Mouse (Mus musculus) ES-E14 (cell line): ENCODE results near the gene Tmem108. TPM values are rescaled to one million over a fixed set of nuclear protein-coding genes. Genes with fewer than 3 reads are reported as not detected.

ENCODE experiments used
- DNase-seq: peaks from one replicate; pipeline ENCODE4 v3.0.0-alpha.2; 2013; ENCODE audit warnings: low read depth, low spot score
- H3K27ac ChIP-seq: 2 replicates; pipeline ENCODE4 v1.5.1; 2012; ENCODE audit warnings: low read depth, mild to moderate bottlenecking, low read length, moderate library complexity, mixed read lengths; ENCODE audit not compliant: poor library complexity, insufficient read depth, severe bottlenecking
- H3K36me3 ChIP-seq: 2 replicates; pipeline ENCODE4 v1.6.1; 2012; ENCODE audit warnings: mild to moderate bottlenecking, low read length, moderate library complexity, mixed read lengths; ENCODE audit not compliant: control insufficient read depth, poor library complexity, insufficient read depth, severe bottlenecking
- H3K4me1 ChIP-seq, 2 experiments: fragments of 150-350 bp in 1 of 2; sonication (generic) in 1 of 2; 2 replicates each; pipeline ENCODE4 v1.6.1; 2012; ENCODE audit warnings: low read length in 2 of 2, mild to moderate bottlenecking in 1 of 2, mixed read lengths in 1 of 2; ENCODE audit not compliant: control insufficient read depth in 2 of 2, insufficient read depth in 2 of 2, poor library complexity in 1 of 2
- H3K4me3 ChIP-seq, 2 experiments: fragments of 150-350 bp in 1 of 2; sonication (generic) in 1 of 2; 2 replicates each; pipeline ENCODE4 v1.5.1; 2012; ENCODE audit warnings: low read length in 2 of 2, low read depth in 1 of 2, mild to moderate bottlenecking in 1 of 2, mixed read lengths in 1 of 2; ENCODE audit not compliant: insufficient read depth in 1 of 2, poor library complexity in 1 of 2, severe bottlenecking in 1 of 2
- H3K9ac ChIP-seq: 2 replicates; pipeline ENCODE4 v1.6.1; 2012; ENCODE audit warnings: low read depth, mild to moderate bottlenecking, low read length, mixed read lengths; ENCODE audit not compliant: poor library complexity, insufficient read depth, severe bottlenecking
- H3K9me3 ChIP-seq: fragments of 150-350 bp; sonication (generic); 2 replicates; pipeline ENCODE4 v1.6.1; 2012; ENCODE audit warnings: low read depth, mild to moderate bottlenecking, low read length; ENCODE audit not compliant: control insufficient read depth, insufficient read depth
- CHD2 ChIP-seq: IDR thresholded peaks from 2 replicates; pipeline ENCODE4 v1.6.1; 2014; ENCODE audit warnings: mild to moderate bottlenecking, low read depth, low read length, inconsistent platforms
- HCFC1 ChIP-seq: IDR thresholded peaks from 2 replicates; pipeline ENCODE4 v1.6.1; 2012; ENCODE audit warnings: low read length, inconsistent platforms, borderline replicate concordance; ENCODE audit not compliant: insufficient read depth
- MAFK ChIP-seq: IDR thresholded peaks from 2 replicates; pipeline ENCODE4 v1.6.1; 2014; ENCODE audit warnings: mild to moderate bottlenecking, low read depth, low read length, inconsistent platforms; ENCODE audit not compliant: insufficient read depth
- ZC3H11A ChIP-seq: IDR thresholded peaks from 2 replicates; pipeline ENCODE4 v1.6.1; 2012; ENCODE audit warnings: low read depth, mild to moderate bottlenecking, inconsistent platforms, low read length, borderline replicate concordance
- ZNF384 ChIP-seq: IDR thresholded peaks from 2 replicates; pipeline ENCODE4 v1.6.1; 2012; ENCODE audit warnings: low read depth, low read length, inconsistent platforms
- in situ Hi-C, 2 experiments: fragments of 600-800 bp; cut with MboI; formaldehyde crosslinking; loops; one replicate each; pipeline ENCODE4 v1.15.1; 2025; ENCODE audit warnings: low sequenced_read_pairs in 2 of 2, inconsistent platforms in 1 of 2; ENCODE audit not compliant: unreplicated experiment in 2 of 2
- total RNA-seq: library from RNA; depleted of rRNA; stranded (reverse); fragments of 300-350 nt; gene quantifications from 2 replicates; pipeline ENCODE4 v1.2.3, GENCODE M21; 2012

The Tmem108 gene
- total RNA-seq, 1 experiment: 3.1 TPM

DNA sequence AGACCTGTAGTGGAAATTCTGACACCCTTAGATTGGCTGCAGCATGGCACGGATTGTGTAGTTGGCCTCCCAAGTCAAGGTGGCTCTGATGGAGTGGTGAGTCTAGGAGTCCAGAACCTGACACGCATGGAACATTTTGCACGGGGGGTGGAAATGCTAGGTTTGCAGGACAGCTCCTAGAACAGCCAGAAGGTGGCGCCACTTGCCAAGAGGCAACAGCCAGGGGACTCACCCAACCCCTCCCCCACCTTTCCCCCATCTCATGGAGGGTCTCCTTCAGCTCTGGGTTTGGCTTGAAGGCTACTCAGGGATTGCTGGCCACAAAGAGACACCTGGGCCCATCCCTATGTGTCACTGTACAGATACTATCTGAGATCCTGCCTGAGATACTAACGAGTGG lies 292.1 kb downstream of the Tmem108 start:
- no peak for DNase-seq

DNA sequence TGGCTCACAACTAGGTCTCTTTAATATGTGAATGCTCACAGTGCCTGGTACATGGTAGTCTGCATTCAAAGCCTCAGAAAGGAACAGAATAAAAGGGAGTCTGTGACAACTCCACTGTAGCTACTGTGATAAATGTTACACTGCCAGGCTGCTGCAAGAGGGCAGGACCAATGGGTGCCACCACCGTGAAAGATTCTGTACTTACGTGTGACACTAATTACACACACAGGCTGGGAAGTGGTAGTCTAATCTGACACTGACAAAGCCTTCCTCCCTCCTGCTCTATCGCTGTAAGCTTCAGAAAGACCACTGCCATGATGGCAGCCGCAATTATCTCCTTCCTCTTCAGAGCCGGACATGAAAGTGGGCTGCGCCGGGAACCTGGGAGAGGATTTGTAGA lies 292.7 kb downstream of the Tmem108 start:
- Histone ChIP-seq H3K36me3 (no peaks in the 10 kb centered on the region), H3K4me1 (no peaks in the 10 kb centered on the region), H3K9me3 (peaks cover 7% of the 10 kb centered on the region), H3K9ac (no peak overlapping the region), H3K4me3 (no peak overlapping the region), H3K27ac (no peak overlapping the region)
- TF ChIP-seq CHD2 (no peak), MAFK (no peak), ZC3H11A (no peak), ZNF384 (no peak), HCFC1 (no peak)
- DNase-seq: no peak
- in situ Hi-C loops: no loop called here

More for the DNA sequence above, 292.1 kb downstream of the Tmem108 start:
- Histone ChIP-seq H3K4me3 (no peak overlapping the region), H3K9ac (no peak overlapping the region), H3K9me3 (peaks cover 7% of the 10 kb centered on the region), H3K4me1 (no peaks in the 10 kb centered on the region), H3K27ac (no peak overlapping the region), H3K36me3 (no peaks in the 10 kb centered on the region)
- in situ Hi-C loops: no loop called here
- TF ChIP-seq ZC3H11A (no peak), ZNF384 (no peak), HCFC1 (no peak), CHD2 (no peak), MAFK (no peak)

DNA sequence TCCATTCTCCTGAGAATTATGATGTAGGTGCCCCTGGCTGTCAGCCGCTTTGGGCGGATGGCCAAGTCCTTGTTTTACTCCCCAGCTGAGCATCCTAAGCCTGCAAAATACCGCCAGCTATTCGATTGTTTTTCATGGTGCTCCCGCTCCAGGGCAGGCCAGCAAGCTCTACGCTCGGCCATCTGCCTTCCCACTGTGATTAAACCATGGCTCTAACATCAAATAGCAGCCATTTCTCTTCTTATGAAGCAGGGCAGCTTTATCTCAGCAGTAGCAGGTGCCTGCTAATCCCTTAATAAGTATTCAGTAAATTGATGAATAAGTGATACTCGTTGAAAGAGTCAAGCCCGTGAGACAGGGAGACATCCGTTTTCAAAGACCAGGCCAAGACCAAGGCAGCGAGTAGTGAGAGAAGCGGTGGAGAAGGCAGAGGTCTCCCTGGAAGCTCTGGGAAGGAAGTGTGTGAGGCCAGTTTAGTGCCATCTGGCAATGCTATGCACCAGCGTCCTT lies 295.9 kb downstream of the Tmem108 start:
- no peak for TF ChIP-seq MAFK
- no peak for TF ChIP-seq ZNF384
- DNase-seq: no peak
- in situ Hi-C loops: no loop called here
- no peaks in the 10 kb centered on the region for H3K36me3 ChIP-seq
- no peak overlapping the region for H3K9ac ChIP-seq
- H3K9me3 ChIP-seq: no peaks in the 10 kb centered on the region
- no peak overlapping the region for H3K27ac ChIP-seq
- H3K4me3 ChIP-seq: no peak overlapping the region
- H3K4me1 ChIP-seq: no peaks in the 10 kb centered on the region

DNA sequence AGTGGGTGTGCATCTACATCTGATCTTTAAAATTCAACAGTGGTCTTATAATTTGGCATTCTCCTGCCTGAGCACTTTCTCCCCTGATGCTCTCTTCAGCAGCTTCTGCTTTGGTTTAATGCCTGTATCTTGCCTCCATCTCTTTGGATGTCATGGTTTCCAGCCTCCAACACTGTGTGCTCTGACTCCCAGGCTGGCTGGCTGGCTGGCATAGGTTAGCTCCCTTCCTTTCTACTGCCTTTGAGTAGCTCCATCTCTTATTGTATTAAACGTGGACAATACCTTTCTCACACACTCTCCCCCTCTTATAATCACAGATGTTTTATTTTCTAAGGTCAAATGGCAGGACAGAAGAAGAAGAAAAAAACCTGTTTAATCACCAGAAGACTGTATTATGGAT lies 296.3 kb downstream of the Tmem108 start:
- DNase-seq: no peak
- TF ChIP-seq CHD2: no peak
- no peak for TF ChIP-seq MAFK
- TF ChIP-seq ZNF384: no peak
- Histone ChIP-seq H3K9ac (no peak overlapping the region), H3K36me3 (no peaks in the 10 kb centered on the region), H3K4me3 (no peak overlapping the region), H3K9me3 (no peaks in the 10 kb centered on the region), H3K4me1 (no peaks in the 10 kb centered on the region), H3K27ac (no peak overlapping the region)
- in situ Hi-C loops: no loop called here

DNA sequence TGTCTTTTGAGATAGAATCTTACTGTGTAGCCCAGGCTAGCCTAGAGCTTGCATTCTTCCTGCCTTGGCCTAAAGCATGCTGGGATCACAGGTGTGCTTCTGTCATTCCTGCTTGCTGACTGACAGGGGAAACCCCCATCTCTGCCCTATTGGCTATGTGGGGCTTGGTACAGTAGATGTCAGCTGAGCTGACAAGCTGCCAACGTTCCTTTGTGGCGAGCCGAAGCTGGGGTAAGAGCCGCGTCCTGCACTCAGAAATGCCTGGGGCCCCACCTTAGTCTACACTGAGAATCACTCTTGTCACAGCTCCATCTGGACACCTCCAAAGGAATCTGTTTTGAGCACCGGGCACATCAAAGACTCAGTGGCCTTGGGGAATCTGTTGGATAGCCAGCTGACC lies 297.8 kb downstream of the Tmem108 start:
- no peak for DNase-seq
- Histone ChIP-seq H3K9me3 (no peaks in the 10 kb centered on the region), H3K9ac (no peak overlapping the region), H3K4me3 (no peak overlapping the region), H3K27ac (no peak overlapping the region), H3K36me3 (no peaks in the 10 kb centered on the region), H3K4me1 (no peaks in the 10 kb centered on the region)
- in situ Hi-C loops: no loop called here
- TF ChIP-seq HCFC1 (no peak), CHD2 (no peak), ZNF384 (no peak), MAFK (no peak), ZC3H11A (no peak)
